Mouse (Mus musculus): Measurements from ENCODE around the gene Klhl12.
"Not testable (repeated sequence)": the region's sequence is repeated elsewhere in the genome, so short reads cannot be mapped to it uniquely, and the experiment has no call there.

Klhl12 gene

GRCm38 (mm10) chr1:134513876-134514590 is 58.7 kb downstream of the Klhl12 start:
- in situ Hi-C loops (cut with MboI, MseI) = loop anchor here (10.0 kb wide), 1 partner anchor 1489 kb away; no protein-coding TSS in a partner anchor

- in situ Hi-C loops (cut with MboI, MseI) = loop anchor here (10.0 kb wide), 1 partner anchor 1491 kb away; no protein-coding TSS in a partner anchor
Observed at GRCm38 (mm10) chr1:134515891-134516290, 60.6 kb downstream of the Klhl12 start.

DNA sequence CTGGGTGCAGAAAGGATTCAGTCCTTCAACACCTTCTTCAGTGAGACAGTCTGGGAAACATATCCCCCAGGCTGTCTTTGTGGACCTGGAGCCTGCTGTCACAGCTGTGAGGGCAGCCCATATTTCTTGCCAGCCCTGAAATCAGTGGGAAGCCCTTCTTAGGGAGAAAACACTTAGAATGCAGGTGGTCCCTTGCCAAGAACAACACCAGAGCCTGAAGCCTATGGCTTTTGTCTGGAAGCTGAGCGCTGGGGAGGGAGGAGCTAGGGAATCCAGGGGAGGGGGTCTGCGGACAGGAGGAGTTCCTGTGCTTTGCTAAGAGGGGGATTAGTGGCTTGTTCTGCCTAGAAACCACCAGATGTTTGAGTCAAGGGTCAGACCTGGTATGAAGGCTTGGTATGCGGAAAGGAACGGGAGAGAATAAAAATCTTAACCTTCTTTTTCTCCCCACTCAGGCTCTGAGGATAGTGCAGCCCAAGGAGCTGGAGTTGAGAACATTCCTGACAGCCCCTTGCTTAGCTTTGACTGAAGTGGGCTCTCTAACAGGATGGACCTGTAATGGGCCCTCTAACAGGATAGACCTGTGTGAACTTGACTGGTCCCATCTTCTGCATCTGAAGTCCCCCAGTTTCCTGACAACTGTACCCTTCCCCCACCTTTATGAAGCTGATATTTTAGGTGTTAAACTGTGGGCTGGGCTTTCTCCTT is 61.3 kb downstream of the Klhl12 start:
- in situ Hi-C loops (cut with MboI, MseI) = loop anchor here (10.0 kb wide), 1 partner anchor 1492 kb away; no protein-coding TSS in a partner anchor

- in situ Hi-C loops (cut with MboI, MseI) = loop anchor here (10.0 kb wide), 1 partner anchor 1493 kb away; no protein-coding TSS in a partner anchor
Observed at GRCm38 (mm10) chr1:134517841-134518240, 62.5 kb downstream of the Klhl12 start.

DNA sequence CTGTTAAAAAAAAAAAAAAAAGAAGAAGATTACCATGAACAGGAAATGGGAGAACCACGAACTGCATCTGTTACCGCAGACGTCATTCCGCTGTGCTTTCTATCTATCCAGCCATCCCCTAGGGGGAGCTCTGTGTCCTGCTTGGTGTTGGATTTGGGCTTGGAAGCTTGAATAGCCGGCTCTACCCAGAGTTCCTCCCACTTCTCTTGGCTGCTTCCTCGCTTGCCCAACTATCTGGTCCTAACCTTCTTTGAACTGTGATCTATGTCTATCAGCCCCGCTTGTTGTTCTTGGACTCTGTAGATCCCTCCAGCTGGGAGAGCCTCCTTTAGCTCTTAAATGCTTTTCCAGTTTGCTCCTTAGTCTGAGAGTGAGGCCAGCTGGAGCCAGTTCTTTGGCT is 63.3 kb downstream of the Klhl12 start:
- in situ Hi-C loops (cut with MboI, MseI) = loop anchor here (10.0 kb wide), 1 partner anchor 1494 kb away; no protein-coding TSS in a partner anchor

DNA sequence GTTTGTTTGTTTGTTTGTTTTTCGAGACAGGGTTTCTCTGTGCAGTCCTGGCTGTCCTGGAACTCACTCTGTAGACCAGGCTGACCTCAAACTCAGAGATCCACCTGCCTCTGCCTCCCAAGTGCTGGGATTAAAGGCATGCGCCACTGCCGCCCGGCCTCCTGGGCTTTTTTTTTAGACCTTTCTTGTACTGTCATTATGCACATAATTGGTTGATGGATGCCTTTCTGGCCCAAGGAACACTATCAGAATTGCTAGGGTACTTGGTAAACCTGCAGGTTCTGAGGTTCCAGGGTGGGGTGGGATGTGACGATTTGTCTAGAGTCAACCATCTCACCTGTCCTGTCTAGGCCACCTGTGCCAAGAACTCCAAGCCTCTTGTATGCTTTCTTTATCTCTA is 63.9 kb downstream of the Klhl12 start:
- in situ Hi-C loops (cut with MboI, MseI) = loop anchor here (10.0 kb wide), 1 partner anchor 1494 kb away; no protein-coding TSS in a partner anchor

DNA sequence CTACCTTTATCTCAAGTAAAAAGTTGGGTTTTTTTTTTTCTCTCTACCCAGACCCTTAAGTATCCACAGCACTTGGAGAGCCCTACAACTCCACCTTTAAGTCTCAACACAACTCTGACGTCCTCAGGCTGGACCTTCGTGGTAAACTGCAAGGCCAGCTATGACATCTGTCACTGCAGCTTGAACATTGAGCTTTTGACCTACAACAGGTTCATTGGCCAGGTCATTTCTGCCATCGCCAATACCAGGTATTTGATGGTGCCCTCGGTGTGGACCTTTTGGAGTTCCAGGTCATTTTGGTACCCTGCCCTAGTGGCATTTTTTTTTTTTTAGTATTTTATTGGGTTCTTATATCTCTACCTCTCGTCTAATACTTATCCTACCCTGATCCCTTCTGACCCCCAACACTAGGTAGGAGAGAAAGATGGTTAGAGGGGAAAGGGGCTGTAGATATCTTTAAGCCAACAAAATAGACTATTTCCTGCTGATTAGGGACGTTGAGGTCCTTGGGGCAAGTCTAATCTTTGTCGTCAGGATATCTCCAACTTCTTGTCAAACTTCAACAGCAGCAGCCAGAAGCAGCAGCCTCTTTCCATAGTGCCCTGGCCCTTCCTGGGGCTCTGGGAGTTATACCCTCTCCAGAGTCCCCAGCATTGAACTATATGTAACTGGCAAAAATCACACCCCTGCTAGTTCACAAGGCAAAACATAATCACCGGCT is 64.8 kb downstream of the Klhl12 start:
- in situ Hi-C loops (cut with MboI, MseI) = no loop called here

DNA sequence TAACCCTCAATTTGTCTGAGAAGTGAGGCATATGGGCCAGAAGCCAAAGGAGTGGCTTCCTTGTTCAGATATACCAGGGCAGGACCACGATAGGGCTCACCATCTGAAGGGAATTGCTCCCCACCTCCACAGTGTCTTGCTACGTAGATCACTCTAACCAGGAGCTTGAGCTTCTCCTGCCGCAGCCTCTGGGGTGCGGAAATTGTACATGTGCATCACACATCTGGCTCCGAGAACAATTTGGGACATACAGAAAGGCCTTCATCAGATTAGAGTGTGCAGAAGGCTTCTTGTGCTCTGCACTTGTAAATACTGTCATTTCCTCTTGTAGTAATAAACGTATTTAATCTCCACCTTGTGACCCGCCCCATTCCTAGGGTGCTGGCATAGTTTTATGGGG is 65.8 kb downstream of the Klhl12 start:
- in situ Hi-C loops (cut with MboI, MseI) = no loop called here

DNA sequence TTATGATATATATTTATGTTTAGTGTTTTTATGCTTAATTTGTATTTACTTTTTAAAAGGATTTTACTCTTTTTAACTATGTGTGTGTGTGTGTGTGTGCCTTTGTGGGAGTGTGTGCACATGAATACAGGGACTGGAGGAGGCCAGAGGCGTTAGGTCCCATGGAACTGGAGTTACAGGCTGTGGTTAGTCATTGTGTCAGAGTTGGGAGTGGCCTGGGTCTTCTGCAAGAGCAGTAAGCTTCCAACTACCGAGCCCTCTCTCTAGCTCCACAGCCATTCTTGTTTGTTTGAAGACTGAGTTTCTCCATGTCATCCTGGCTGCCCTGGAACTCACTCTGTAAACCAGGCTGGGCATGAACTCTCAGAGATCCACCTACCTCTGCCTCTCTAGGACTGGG is 67.0 kb downstream of the Klhl12 start:
- in situ Hi-C loops (cut with MboI, MseI) = no loop called here

- in situ Hi-C loops (cut with MboI, MseI) = no loop called here
Observed at GRCm38 (mm10) chr1:134524424-134524823, 69.1 kb downstream of the Klhl12 start.

- in situ Hi-C loops (cut with MboI, MseI) = no loop called here
Observed at GRCm38 (mm10) chr1:134525015-134525414, 69.7 kb downstream of the Klhl12 start.

GRCm38 (mm10) chr1:134526752-134527151 is 71.4 kb downstream of the Klhl12 start:
- in situ Hi-C loops (cut with MboI, MseI) = no loop called here

- in situ Hi-C loops (cut with MboI, MseI) = no loop called here
Observed at GRCm38 (mm10) chr1:134530618-134531017, 75.3 kb downstream of the Klhl12 start.

GRCm38 (mm10) chr1:134533710-134534109 is 78.4 kb downstream of the Klhl12 start:
- in situ Hi-C loops (cut with MboI, MseI) = not testable (repeated sequence)

DNA sequence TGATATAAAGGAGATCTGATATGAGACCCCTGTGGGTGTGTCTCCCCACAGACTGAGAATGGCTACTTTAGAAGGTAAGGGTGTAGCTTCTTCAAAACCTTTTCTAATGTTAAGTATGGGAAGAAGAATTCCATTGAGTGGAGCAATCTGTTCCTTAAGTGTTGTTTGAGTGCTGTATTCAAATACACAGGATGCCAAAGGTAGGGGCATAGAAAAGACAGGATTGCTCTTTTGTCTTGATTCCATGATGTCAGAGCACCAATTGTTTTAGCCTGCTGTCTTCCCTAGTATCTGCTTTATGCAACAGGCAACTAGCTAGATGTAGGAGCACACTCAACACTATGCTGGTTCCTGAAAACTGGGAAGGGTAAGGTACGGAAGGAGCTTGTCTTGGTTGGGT is 79.7 kb downstream of the Klhl12 start:
- in situ Hi-C loops (cut with MboI, MseI) = no loop called here

- in situ Hi-C loops (cut with MboI, MseI) = no loop called here
Observed at GRCm38 (mm10) chr1:134535513-134535912, 80.2 kb downstream of the Klhl12 start.

DNA sequence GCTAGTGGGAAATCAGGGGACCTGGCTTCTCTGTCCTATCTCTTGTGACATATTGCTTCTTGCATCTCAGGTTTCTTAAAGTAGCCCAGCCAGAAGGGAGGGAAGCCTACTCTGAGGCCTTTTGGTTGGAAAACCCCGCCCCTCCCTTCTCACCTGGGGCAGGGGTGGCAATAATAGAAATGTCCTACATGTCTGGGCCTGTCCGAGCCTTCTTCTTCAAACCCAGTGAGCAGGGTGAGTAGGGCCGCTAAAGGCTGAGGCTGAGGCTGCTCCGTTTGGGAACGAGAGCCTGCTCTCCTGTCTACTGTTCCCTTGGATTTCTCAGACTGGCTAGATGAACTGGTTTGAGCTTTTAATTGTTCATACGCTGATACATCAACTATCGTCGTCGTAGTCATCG is 85.3 kb downstream of the Klhl12 start:
- in situ Hi-C loops (cut with MboI, MseI) = no loop called here
